Mouse (Mus musculus): ENCODE data around the gene Anxa7.

GRCm38 (mm10) chr14:20442252-20442651 is 37.7 kb downstream of the Anxa7 start:
- TF ChIP-seq CTCF (conservative IDR thresholded peaks at IDR 0.05; ENCODE audit: low read length), result no peak
- no peak for TF ChIP-seq NANOG (IDR thresholded peaks at IDR 0.05; ENCODE audit: borderline replicate concordance, low read length)
